Mouse (Mus musculus): ENCODE results near the gene Sult6b2. TPM values are rescaled to one million over a fixed set of nuclear protein-coding genes. Genes with fewer than 3 reads are reported as not detected.

The Sult6b2 gene
- polyA plus RNA-seq (2015; fragmentation: Nextera tagmentation; extraction: Ambion mirVana): 20.9 and 24.9 TPM in 2 replicates

- no peaks in the 10 kb centered on the region for H3K4me1 ChIP-seq (replicated peaks)
- no peaks in the 10 kb centered on the region; the same call in 1 of the 2 replicates for H3K27me3 ChIP-seq (replicated peaks)
- ATAC-seq: peak; percentile 15; the same call in 1 of the 2 replicates
- H3K9ac ChIP-seq: no peak within 1 kb of the TSS
- no peak within 1 kb of the TSS for H3K4me2 ChIP-seq (replicated peaks)
- no peak within 1 kb of the TSS for H3K27ac ChIP-seq
- H3K36me3 ChIP-seq: no peaks in the 10 kb centered on the region
- no peak within 1 kb of the TSS for H3K4me3 ChIP-seq (replicated peaks)
- no peaks in the 10 kb centered on the region for H3K9me3 ChIP-seq
These were observed at the start of gene Sult6b2 for GRCm38 (mm10) chr6:142804402-142804801. Gene Sult6b2, minus strand, starts transcription at chr6:142804502.

- no peak overlapping the region for H3K27ac ChIP-seq
- peaks cover 1% of the 10 kb centered on the region; the same call in 1 of the 2 replicates for H3K4me1 ChIP-seq (replicated peaks)
- H3K4me3 ChIP-seq (replicated peaks): no peak overlapping the region
- H3K9ac ChIP-seq: no peak overlapping the region
- no peaks in the 10 kb centered on the region for H3K36me3 ChIP-seq
- no peaks in the 10 kb centered on the region for H3K9me3 ChIP-seq
- no peaks in the 10 kb centered on the region for H3K27me3 ChIP-seq (replicated peaks)
- no peak for ATAC-seq
- WGBS: 87% methylated on average over 6 of the region's 6 CpGs
- no peak overlapping the region for H3K4me2 ChIP-seq (replicated peaks)
These were observed 48.4 kb upstream of the Sult6b2 start for GRCm38 (mm10) chr6:142852419-142853377.

GRCm38 (mm10) chr6:142850436-142850835 is 46.1 kb upstream of the Sult6b2 start:
- Histone ChIP-seq H3K9ac (no peak overlapping the region), H3K4me3 (replicated peaks) (no peak overlapping the region), H3K27me3 (replicated peaks) (no peaks in the 10 kb centered on the region), H3K27ac (no peak overlapping the region), H3K4me2 (replicated peaks) (no peak overlapping the region), H3K36me3 (no peaks in the 10 kb centered on the region), H3K4me1 (replicated peaks) (no peaks in the 10 kb centered on the region), H3K9me3 (no peaks in the 10 kb centered on the region)
- 77% methylated on average over 8 of the region's 8 CpGs for WGBS
- ATAC-seq: no peak

- H3K4me2 ChIP-seq (replicated peaks): no peak overlapping the region
- no peak for ATAC-seq
- H3K4me1 ChIP-seq (replicated peaks): no peaks in the 10 kb centered on the region
- no peaks in the 10 kb centered on the region for H3K36me3 ChIP-seq
- no peaks in the 10 kb centered on the region for H3K9me3 ChIP-seq
- no peaks in the 10 kb centered on the region for H3K27me3 ChIP-seq (replicated peaks)
- no peak overlapping the region for H3K4me3 ChIP-seq (replicated peaks)
- WGBS: 40% methylated on average over 5 of the region's 5 CpGs
- no peak overlapping the region for H3K27ac ChIP-seq
- H3K9ac ChIP-seq: no peak overlapping the region
These were observed 45.0 kb upstream of the Sult6b2 start for GRCm38 (mm10) chr6:142849326-142849725.

GRCm38 (mm10) chr6:142847914-142848674 is 43.8 kb upstream of the Sult6b2 start:
- no peak overlapping the region for H3K4me3 ChIP-seq (replicated peaks)
- H3K9ac ChIP-seq: no peak overlapping the region
- H3K27me3 ChIP-seq (replicated peaks): no peaks in the 10 kb centered on the region
- no peak for ATAC-seq
- no peaks in the 10 kb centered on the region for H3K4me1 ChIP-seq (replicated peaks)
- no peak overlapping the region for H3K4me2 ChIP-seq (replicated peaks)
- no peak overlapping the region for H3K27ac ChIP-seq
- 76% methylated on average over 8 of the region's 8 CpGs for WGBS
- H3K36me3 ChIP-seq: no peaks in the 10 kb centered on the region
- no peaks in the 10 kb centered on the region for H3K9me3 ChIP-seq

- H3K27ac ChIP-seq: no peak overlapping the region
- no peaks in the 10 kb centered on the region for H3K9me3 ChIP-seq
- no peaks in the 10 kb centered on the region for H3K36me3 ChIP-seq
- ATAC-seq: no peak
- 85% methylated on average over 4 of the region's 4 CpGs for WGBS
- H3K9ac ChIP-seq: no peak overlapping the region
- H3K4me3 ChIP-seq (replicated peaks): no peak overlapping the region
- no peak overlapping the region for H3K4me2 ChIP-seq (replicated peaks)
- H3K27me3 ChIP-seq (replicated peaks): no peaks in the 10 kb centered on the region
- no peaks in the 10 kb centered on the region for H3K4me1 ChIP-seq (replicated peaks)
These were observed 42.6 kb upstream of the Sult6b2 start for GRCm38 (mm10) chr6:142846855-142847254.

GRCm38 (mm10) chr6:142845066-142845465 is 40.8 kb upstream of the Sult6b2 start:
- no peaks in the 10 kb centered on the region for H3K27me3 ChIP-seq (replicated peaks)
- WGBS: 77% methylated on average over 4 of the region's 4 CpGs
- H3K4me1 ChIP-seq (replicated peaks): no peaks in the 10 kb centered on the region
- H3K27ac ChIP-seq: no peak overlapping the region
- H3K36me3 ChIP-seq: no peaks in the 10 kb centered on the region
- H3K4me3 ChIP-seq (replicated peaks): no peak overlapping the region
- H3K9me3 ChIP-seq: no peaks in the 10 kb centered on the region
- H3K4me2 ChIP-seq (replicated peaks): no peak overlapping the region
- ATAC-seq: no peak
- no peak overlapping the region for H3K9ac ChIP-seq

- Histone ChIP-seq H3K4me3 (replicated peaks) (no peak overlapping the region), H3K4me2 (replicated peaks) (no peak overlapping the region), H3K9me3 (no peaks in the 10 kb centered on the region), H3K36me3 (no peaks in the 10 kb centered on the region), H3K27me3 (replicated peaks) (no peaks in the 10 kb centered on the region), H3K4me1 (replicated peaks) (no peaks in the 10 kb centered on the region), H3K9ac (no peak overlapping the region), H3K27ac (no peak overlapping the region)
- 91% methylated on average over 4 of the region's 4 CpGs for WGBS
- ATAC-seq: no peak
These were observed 39.8 kb upstream of the Sult6b2 start for GRCm38 (mm10) chr6:142844061-142844460.

GRCm38 (mm10) chr6:142838501-142838900 is 34.2 kb upstream of the Sult6b2 start:
- H3K4me1 ChIP-seq (replicated peaks): no peaks in the 10 kb centered on the region
- no peak for ATAC-seq
- H3K4me2 ChIP-seq (replicated peaks): no peak overlapping the region
- no peak overlapping the region for H3K9ac ChIP-seq
- H3K27me3 ChIP-seq (replicated peaks): no peaks in the 10 kb centered on the region
- H3K27ac ChIP-seq: no peak overlapping the region
- no peaks in the 10 kb centered on the region for H3K9me3 ChIP-seq
- no peaks in the 10 kb centered on the region for H3K36me3 ChIP-seq
- H3K4me3 ChIP-seq (replicated peaks): no peak overlapping the region
- 96% methylated on average over 1 of the region's 1 CpGs for WGBS

- H3K9me3 ChIP-seq: no peaks in the 10 kb centered on the region
- H3K4me3 ChIP-seq (replicated peaks): no peak overlapping the region
- 71% methylated on average over 9 of the region's 9 CpGs for WGBS
- no peak overlapping the region for H3K4me2 ChIP-seq (replicated peaks)
- no peaks in the 10 kb centered on the region for H3K4me1 ChIP-seq (replicated peaks)
- H3K27ac ChIP-seq: no peak overlapping the region
- H3K36me3 ChIP-seq: no peaks in the 10 kb centered on the region
- no peaks in the 10 kb centered on the region for H3K27me3 ChIP-seq (replicated peaks)
- H3K9ac ChIP-seq: no peak overlapping the region
- ATAC-seq: no peak
These were observed 33.0 kb upstream of the Sult6b2 start for GRCm38 (mm10) chr6:142837326-142837725.

- Histone ChIP-seq H3K4me2 (replicated peaks) (no peak overlapping the region), H3K4me3 (replicated peaks) (no peak overlapping the region), H3K27ac (no peak overlapping the region), H3K4me1 (replicated peaks) (no peaks in the 10 kb centered on the region), H3K9me3 (no peaks in the 10 kb centered on the region), H3K27me3 (replicated peaks) (no peaks in the 10 kb centered on the region), H3K9ac (no peak overlapping the region), H3K36me3 (no peaks in the 10 kb centered on the region)
- ATAC-seq: no peak
- WGBS: 50% methylated on average over 18 of the region's 18 CpGs
These were observed 31.4 kb upstream of the Sult6b2 start for GRCm38 (mm10) chr6:142835726-142836125.

GRCm38 (mm10) chr6:142834911-142835310 is 30.6 kb upstream of the Sult6b2 start:
- ATAC-seq: no peak
- WGBS: 67% methylated on average over 4 of the region's 4 CpGs

More at GRCm38 (mm10) chr6:142834911-142835310, 30.6 kb upstream of the Sult6b2 start:
- Histone ChIP-seq H3K27ac (no peak overlapping the region), H3K27me3 (replicated peaks) (no peaks in the 10 kb centered on the region), H3K9me3 (no peaks in the 10 kb centered on the region), H3K4me3 (replicated peaks) (no peak overlapping the region), H3K9ac (no peak overlapping the region), H3K4me1 (replicated peaks) (no peaks in the 10 kb centered on the region), H3K36me3 (no peaks in the 10 kb centered on the region), H3K4me2 (replicated peaks) (no peak overlapping the region)
